Mouse (Mus musculus): ENCODE results near the gene Gm28230. TPM values are rescaled to one million over a fixed set of nuclear protein-coding genes. Genes with fewer than 3 reads are reported as not detected.

Gene Gm28230
- polyA plus RNA-seq, 1 experiment from 2014 or later = not detected

GRCm38 (mm10) chr2:74740311-74741091 lies 14.0 kb downstream of the Gm28230 start:
- Histone ChIP-seq H3K9me3 (ENCODE audit: control insufficient read depth) (no peaks in the 10 kb centered on the region), H3K27me3 (replicated peaks; ENCODE audit: control insufficient read depth, insufficient read depth, low read length) (peaks cover 83% of the 10 kb centered on the region), H3K27ac (ENCODE audit: low read depth, low read length) (no peak overlapping the region), H3K4me3 (ENCODE audit: low read depth, low read length) (peak overlapping the region; percentile 22; the same call in 1 of the 2 replicates), H3K36me3 (ENCODE audit: control insufficient read depth, insufficient read depth) (no peaks in the 10 kb centered on the region; the same call in 1 of the 2 replicates), H3K4me1 (replicated peaks; ENCODE audit: control insufficient read depth, insufficient read depth, low read length) (no peaks in the 10 kb centered on the region), H3K4me2 (replicated peaks; ENCODE audit: low read depth) (peak overlapping the region; percentile 56), H3K9ac (ENCODE audit: low read depth, low read length) (no peak overlapping the region)
- no peak for TF ChIP-seq CTCF (IDR thresholded peaks at IDR 0.05; ENCODE audit: low read depth)
- WGBS = 11% methylated on average over 43 of the region's 43 CpGs
- ATAC-seq = no peak

GRCm38 (mm10) chr2:74741252-74741978 lies 14.9 kb downstream of the Gm28230 start:
- Histone ChIP-seq H3K4me1 (replicated peaks; ENCODE audit: control insufficient read depth, insufficient read depth, low read length) (no peaks in the 10 kb centered on the region), H3K9me3 (ENCODE audit: control insufficient read depth) (no peaks in the 10 kb centered on the region), H3K36me3 (ENCODE audit: control insufficient read depth, insufficient read depth) (no peaks in the 10 kb centered on the region), H3K9ac (ENCODE audit: low read depth, low read length) (no peak overlapping the region), H3K27me3 (replicated peaks; ENCODE audit: control insufficient read depth, insufficient read depth, low read length) (peaks cover 83% of the 10 kb centered on the region), H3K27ac (ENCODE audit: low read depth, low read length) (no peak overlapping the region), H3K4me3 (ENCODE audit: low read depth, low read length) (no peak overlapping the region), H3K4me2 (replicated peaks; ENCODE audit: low read depth) (no peak overlapping the region)
- WGBS = 50% methylated on average over 2 of the region's 3 CpGs
- no peak for TF ChIP-seq CTCF (IDR thresholded peaks at IDR 0.05; ENCODE audit: low read depth)
- no peak for ATAC-seq

- no peak for TF ChIP-seq CTCF (IDR thresholded peaks at IDR 0.05; ENCODE audit: low read depth)
- no peaks in the 10 kb centered on the region for H3K36me3 ChIP-seq (ENCODE audit: control insufficient read depth, insufficient read depth)
- H3K27me3 ChIP-seq (replicated peaks; ENCODE audit: control insufficient read depth, insufficient read depth, low read length) = peaks cover 83% of the 10 kb centered on the region
These were observed 15.4 kb downstream of the Gm28230 start for GRCm38 (mm10) chr2:74741979-74742277.

GRCm38 (mm10) chr2:74745540-74746297 lies 19.2 kb downstream of the Gm28230 start:
- Histone ChIP-seq H3K4me1 (replicated peaks; ENCODE audit: control insufficient read depth, insufficient read depth, low read length) (no peaks in the 10 kb centered on the region), H3K27me3 (replicated peaks; ENCODE audit: control insufficient read depth, insufficient read depth, low read length) (peaks cover 84% of the 10 kb centered on the region), H3K36me3 (ENCODE audit: control insufficient read depth, insufficient read depth) (no peaks in the 10 kb centered on the region), H3K9ac (ENCODE audit: low read depth, low read length) (no peak overlapping the region), H3K9me3 (ENCODE audit: control insufficient read depth) (no peaks in the 10 kb centered on the region), H3K27ac (ENCODE audit: low read depth, low read length) (no peak overlapping the region), H3K4me3 (ENCODE audit: low read depth, low read length) (no peak overlapping the region), H3K4me2 (replicated peaks; ENCODE audit: low read depth) (no peak overlapping the region)
- 31% methylated on average over 6 of the region's 6 CpGs for WGBS
- no peak for TF ChIP-seq CTCF (IDR thresholded peaks at IDR 0.05; ENCODE audit: low read depth)
- no peak for ATAC-seq

More at GRCm38 (mm10) chr2:74741979-74742277, 15.4 kb downstream of the Gm28230 start:
- H3K27ac ChIP-seq (ENCODE audit: low read depth, low read length) = no peak overlapping the region
- no peak overlapping the region for H3K9ac ChIP-seq (ENCODE audit: low read depth, low read length)
- no peak overlapping the region for H3K4me3 ChIP-seq (ENCODE audit: low read depth, low read length)
- no peak for ATAC-seq
- H3K4me1 ChIP-seq (replicated peaks; ENCODE audit: control insufficient read depth, insufficient read depth, low read length) = no peaks in the 10 kb centered on the region
- no peaks in the 10 kb centered on the region for H3K9me3 ChIP-seq (ENCODE audit: control insufficient read depth)
- no peak overlapping the region for H3K4me2 ChIP-seq (replicated peaks; ENCODE audit: low read depth)

GRCm38 (mm10) chr2:74746298-74746921 lies 19.9 kb downstream of the Gm28230 start:
- Histone ChIP-seq H3K27ac (ENCODE audit: low read depth, low read length) (no peak overlapping the region), H3K27me3 (replicated peaks; ENCODE audit: control insufficient read depth, insufficient read depth, low read length) (peaks cover 88% of the 10 kb centered on the region), H3K4me2 (replicated peaks; ENCODE audit: low read depth) (peak overlapping the region; percentile 17), H3K4me1 (replicated peaks; ENCODE audit: control insufficient read depth, insufficient read depth, low read length) (no peaks in the 10 kb centered on the region), H3K9ac (ENCODE audit: low read depth, low read length) (no peak overlapping the region), H3K36me3 (ENCODE audit: control insufficient read depth, insufficient read depth) (no peaks in the 10 kb centered on the region), H3K9me3 (ENCODE audit: control insufficient read depth) (no peaks in the 10 kb centered on the region), H3K4me3 (ENCODE audit: low read depth, low read length) (peak overlapping the region; percentile 16)
- no peak for ATAC-seq
- 26% methylated on average over 56 of the region's 58 CpGs for WGBS
- TF ChIP-seq CTCF (IDR thresholded peaks at IDR 0.05; ENCODE audit: low read depth) = no peak
